Mouse (Mus musculus) MEL (cell line): ENCODE results near the gene Hist2h4. TPM values are rescaled to one million over a fixed set of nuclear protein-coding genes. Genes with fewer than 3 reads are reported as not detected.
A peak's percentile ranks its signal among the peaks of the same experiment; 100 is the strongest.

Experiments
- DNase-seq: peaks from one replicate; pipeline ENCODE4 v3.0.0; 2011; ENCODE audit warnings: low read depth, low spot score
- H3K27ac ChIP-seq: 2 replicates; pipeline ENCODE4 v1.5.1; 2012; ENCODE audit warnings: low read depth, mild to moderate bottlenecking, control low read depth, low read length, moderate library complexity; ENCODE audit not compliant: control insufficient read depth
- H3K27me3 ChIP-seq, 2 experiments: fragments of 150-350 bp in 1 of 2; sonication (generic) in 1 of 2; 2 replicates each; pipeline ENCODE4 v1.6.1; 2012; ENCODE audit warnings: low read length in 2 of 2, mild to moderate bottlenecking in 2 of 2, improper control_type of control experiment in 1 of 2, moderate library complexity in 1 of 2; ENCODE audit not compliant: insufficient read depth in 2 of 2, control insufficient read depth in 1 of 2
- H3K36me3 ChIP-seq, 2 experiments: 2 replicates each; pipeline ENCODE4 v1.6.1; 2012 to 2014; ENCODE audit warnings: low read length in 2 of 2, improper control_type of control experiment in 1 of 2, inconsistent platforms in 1 of 2, mild to moderate bottlenecking in 1 of 2; ENCODE audit not compliant: insufficient read depth in 2 of 2, control insufficient read depth in 1 of 2
- H3K4me1 ChIP-seq, 2 experiments: fragments of 150-350 bp in 1 of 2; sonication (generic) in 1 of 2; 2 replicates each; pipeline ENCODE4 v1.6.1; 2012; ENCODE audit warnings: low read length in 2 of 2, improper control_type of control experiment in 1 of 2, mild to moderate bottlenecking in 1 of 2; ENCODE audit not compliant: insufficient read depth in 2 of 2, control insufficient read depth in 1 of 2
- H3K4me3 ChIP-seq, 2 experiments: fragments of 150-350 bp in 1 of 2; sonication (generic) in 1 of 2; 2 replicates each; pipeline ENCODE4 v1.5.1; 2012; ENCODE audit warnings: low read depth in 2 of 2, low read length in 2 of 2, mild to moderate bottlenecking in 2 of 2, moderate library complexity in 2 of 2, control low read depth in 1 of 2, improper control_type of control experiment in 1 of 2; ENCODE audit not compliant: control insufficient read depth in 1 of 2, insufficient read depth in 1 of 2
- H3K79me2 ChIP-seq: 2 replicates; pipeline ENCODE4 v1.6.1; 2012; ENCODE audit warnings: mild to moderate bottlenecking, low read length, moderate library complexity; ENCODE audit not compliant: control insufficient read depth, poor library complexity, insufficient read depth
- H3K9ac ChIP-seq: 2 replicates; pipeline ENCODE4 v1.6.1; 2012; ENCODE audit warnings: low read depth, mild to moderate bottlenecking, control low read depth, low read length, moderate library complexity; ENCODE audit not compliant: control insufficient read depth, poor library complexity, severe bottlenecking
- H3K9me3 ChIP-seq: fragments of 150-350 bp; sonication (generic); replicated peaks from 2 replicates; pipeline ENCODE4 v1.6.1; 2012; ENCODE audit warnings: mild to moderate bottlenecking, low read length, improper control_type of control experiment, moderate library complexity; ENCODE audit not compliant: insufficient read depth
- BHLHE40 ChIP-seq: IDR thresholded peaks from 2 replicates; pipeline ENCODE4 v1.6.1; 2012; ENCODE audit warnings: low read depth, mild to moderate bottlenecking, inconsistent platforms, low read length, improper control_type of control experiment, borderline replicate concordance
- CHD1 ChIP-seq: IDR thresholded peaks from 2 replicates; pipeline ENCODE4 v1.6.1; 2012; ENCODE audit warnings: low read depth, mild to moderate bottlenecking, inconsistent platforms, low read length, improper control_type of control experiment
- ELF1 ChIP-seq: IDR thresholded peaks from 2 replicates; pipeline ENCODE4 v1.6.1; 2014; ENCODE audit warnings: low read depth, mild to moderate bottlenecking, inconsistent platforms, low read length, improper control_type of control experiment, moderate library complexity
- EP300 ChIP-seq, 2 experiments: IDR thresholded peaks; 2 replicates each; pipeline ENCODE4 v1.6.1; 2011; ENCODE audit warnings: improper control_type of control experiment in 2 of 2, low read length in 2 of 2, low read depth in 1 of 2, mild to moderate bottlenecking in 1 of 2
- ETS1 ChIP-seq: IDR thresholded peaks from 2 replicates; pipeline ENCODE4 v1.6.1; 2012; ENCODE audit warnings: low read depth, mild to moderate bottlenecking, inconsistent platforms, low read length, improper control_type of control experiment, moderate library complexity
- HCFC1 ChIP-seq: IDR thresholded peaks from 2 replicates; pipeline ENCODE4 v1.6.1; 2012; ENCODE audit warnings: low read depth, mild to moderate bottlenecking, inconsistent platforms, low read length, improper control_type of control experiment, moderate library complexity
- JUND ChIP-seq: IDR thresholded peaks from 2 replicates; pipeline ENCODE4 v1.6.1; 2011; ENCODE audit warnings: low read depth, mild to moderate bottlenecking, improper control_type of control experiment, low read length
- KAT2A ChIP-seq: conservative IDR thresholded peaks from 2 replicates; pipeline ENCODE4 v1.6.1; 2012; ENCODE audit warnings: low read depth, low read length, improper control_type of control experiment, inconsistent platforms
- MAFK ChIP-seq: IDR thresholded peaks from 2 replicates; pipeline ENCODE4 v1.6.1; 2011; ENCODE audit warnings: low read depth, mild to moderate bottlenecking, low read length, improper control_type of control experiment, borderline replicate concordance
- MAX ChIP-seq: IDR thresholded peaks from 2 replicates; pipeline ENCODE4 v1.6.1; 2011; ENCODE audit warnings: low read length, improper control_type of control experiment
- MAZ ChIP-seq: IDR thresholded peaks from 2 replicates; pipeline ENCODE4 v1.6.1; 2012; ENCODE audit warnings: low read depth, mild to moderate bottlenecking, inconsistent platforms, low read length, improper control_type of control experiment
- MXI1 ChIP-seq: IDR thresholded peaks from 2 replicates; pipeline ENCODE4 v1.6.1; 2011; ENCODE audit warnings: mild to moderate bottlenecking, low read depth, low read length, improper control_type of control experiment
- MYB ChIP-seq: IDR thresholded peaks from 2 replicates; pipeline ENCODE4 v1.6.1; 2011; ENCODE audit warnings: mild to moderate bottlenecking, low read depth, low read length, improper control_type of control experiment
- NELFE ChIP-seq: IDR thresholded peaks from 2 replicates; pipeline ENCODE4 v1.6.1; 2011; ENCODE audit warnings: low read depth, low read length, improper control_type of control experiment
- POLR2A ChIP-seq, 2 experiments: IDR thresholded peaks; 2 replicates each; pipeline ENCODE4 v1.6.1; 2011 to 2012; ENCODE audit warnings: low read length in 2 of 2, mild to moderate bottlenecking in 2 of 2, control low read depth in 1 of 2, improper control_type of control experiment in 1 of 2, low read depth in 1 of 2, moderate library complexity in 1 of 2; ENCODE audit not compliant: control insufficient read depth in 1 of 2, insufficient read depth in 1 of 2, poor library complexity in 1 of 2
- POLR2AphosphoS2 ChIP-seq: IDR thresholded peaks from 2 replicates; pipeline ENCODE4 v1.6.1; 2011; ENCODE audit warnings: low read length, improper control_type of control experiment
- RAD21 ChIP-seq: IDR thresholded peaks from 2 replicates; pipeline ENCODE4 v1.6.1; 2011; ENCODE audit warnings: mild to moderate bottlenecking, low read depth, low read length, improper control_type of control experiment
- RCOR1 ChIP-seq: IDR thresholded peaks from 2 replicates; pipeline ENCODE4 v1.6.1; 2012; ENCODE audit warnings: low read depth, mild to moderate bottlenecking, inconsistent platforms, low read length, improper control_type of control experiment
- TBP ChIP-seq: IDR thresholded peaks from 2 replicates; pipeline ENCODE4 v1.8.0; 2011; ENCODE audit warnings: low read depth, low read length, improper control_type of control experiment
- UBTF ChIP-seq: IDR thresholded peaks from 2 replicates; pipeline ENCODE4 v1.6.1; 2012; ENCODE audit warnings: low read depth, mild to moderate bottlenecking, inconsistent platforms, low read length, improper control_type of control experiment, moderate library complexity, borderline replicate concordance; ENCODE audit not compliant: insufficient read depth
- USF1 ChIP-seq: IDR thresholded peaks from 2 replicates; pipeline ENCODE4 v1.6.1; 2014; ENCODE audit warnings: low read depth, mild to moderate bottlenecking, inconsistent platforms, low read length, improper control_type of control experiment, moderate library complexity
- ZMIZ1 ChIP-seq: IDR thresholded peaks from 2 replicates; pipeline ENCODE4 v1.6.1; 2012; ENCODE audit warnings: low read depth, mild to moderate bottlenecking, inconsistent platforms, low read length, improper control_type of control experiment, moderate library complexity
- polyA plus RNA-seq, 2 experiments: library from polyadenylated mRNA; stranded (reverse) in 1 of 2; unstranded in 1 of 2; fragments of >175 nt in 1 of 2; fragments of >200 nt in 1 of 2; gene quantifications; 2 replicates each; pipeline versions ENCODE4 v1.2.1 to v1.2.4; 2012; ENCODE audit warnings: low replicate concordance in 2 of 2, low read depth in 1 of 2; ENCODE audit not compliant: insufficient read length in 2 of 2, insufficient read depth in 1 of 2, missing spikeins in 1 of 2
- total RNA-seq: library from RNA; depleted of rRNA; stranded (reverse); fragments of 300-350 nt; gene quantifications from 2 replicates; pipeline ENCODE4 v1.2.3, GENCODE M21; 2012

Gene Hist2h4
- total and polyA plus RNA-seq, 3 experiments: 1.5 to 195 TPM; not detected in 1

- peak; percentile 70; the same call in 1 of the 2 replicates for TF ChIP-seq TBP
- peak; percentile 61; the same call in 1 of the 2 replicates for TF ChIP-seq POLR2AphosphoS2
- TF ChIP-seq MAFK: peak; percentile 91
- peak; percentile 94 for TF ChIP-seq MAX
- peak; percentile 92 to 99 for TF ChIP-seq EP300 (IDR thresholded peaks at IDR 0.05; ENCODE audit: low read depth in 1 of 2, low read length in 2 of 2)
- TF ChIP-seq RAD21: no peak
- peak; percentile 0; the same call in 1 of the 2 replicates for TF ChIP-seq ZMIZ1
- TF ChIP-seq MYB: no peak
- no peak for TF ChIP-seq UBTF
- peak in 1 of 2 experiments; percentile 60; a peak in 2 of 4 replicates for TF ChIP-seq POLR2A (IDR thresholded peaks at IDR 0.05; ENCODE audit: control insufficient read depth in 1 of 2, insufficient read depth in 1 of 2, low read depth in 1 of 2, low read length in 2 of 2, poor library complexity in 1 of 2)
- no peak for TF ChIP-seq BHLHE40
- TF ChIP-seq ETS1: peak; percentile 92
- peak; percentile 46 for TF ChIP-seq ELF1
- peak; percentile 31; the same call in 1 of the 2 replicates for TF ChIP-seq USF1
- TF ChIP-seq RCOR1: peak; percentile 98
- TF ChIP-seq MXI1: peak; percentile 90
- TF ChIP-seq JUND: peak; percentile 74
- TF ChIP-seq NELFE: peak; percentile 43; the same call in 1 of the 2 replicates
- TF ChIP-seq HCFC1: peak; percentile 44; the same call in 1 of the 2 replicates
- TF ChIP-seq CHD1: no peak
These were observed 30.7 kb upstream of the Hist2h4 start, which contains the start of gene Fcgr1 (continued) for GRCm38 (mm10) chr3:96293787-96294186.

GRCm38 (mm10) chr3:96293368-96293767 lies 30.3 kb upstream of the Hist2h4 start:
- DNase-seq: no peak
- H3K9me3 ChIP-seq: no peaks in the 10 kb centered on the region
- TF ChIP-seq MAZ (0 out of 2 replicates have a peak, but pooled peaks have one; percentile 11), CHD1 (peak; percentile 67), POLR2A (IDR thresholded peaks at IDR 0.05; ENCODE audit: control insufficient read depth in 1 of 2, insufficient read depth in 1 of 2, low read depth in 1 of 2, low read length in 2 of 2, poor library complexity in 1 of 2) (no peak), KAT2A (no peak)
- no peaks in the 10 kb centered on the region for H3K27me3 ChIP-seq
- H3K4me1 ChIP-seq: peaks cover 16 to 25% of the 10 kb centered on the region in 2 experiments
- peak overlapping the region; percentile 72 for H3K27ac ChIP-seq
- peak overlapping the region; percentile 51 to 53 for H3K4me3 ChIP-seq
- H3K9ac ChIP-seq: peak overlapping the region; percentile 36
- H3K79me2 ChIP-seq: no peaks in the 10 kb centered on the region
- H3K36me3 ChIP-seq: peaks cover 0 to 14% of the 10 kb centered on the region in 2 experiments; a peak in 2 of 4 replicates
